Mouse (Mus musculus) lung, postnatal 0 days (tissue): ENCODE results near the gene Ttll10.

Source experiments
- CTCF ChIP-seq: IDR thresholded peaks from 2 replicates; pipeline ENCODE4 v1.5.1; 2016; ENCODE audit warnings: antibody characterized with exemption, mild to moderate bottlenecking
- EP300 ChIP-seq: IDR thresholded peaks from 2 replicates; pipeline ENCODE4 v1.6.1; 2016; ENCODE audit warnings: antibody characterized with exemption, mild to moderate bottlenecking, control low read depth

GRCm38 (mm10) chr4:156070716-156071115 is 11.5 kb upstream of the Ttll10 start:
- no peak for TF ChIP-seq CTCF
- TF ChIP-seq EP300, result no peak
